Mouse (Mus musculus) CD4-positive helper T cell, adult 2 months (primary cell): ENCODE measurements around the gene Gm17018.

Experiments used
- DNase-seq: peaks from one replicate; pipeline ENCODE4 v3.0.0-alpha.2; 2012; ENCODE audit warnings: low read depth, missing footprints, low spot score

Gene Gm17018

GRCm38 (mm10) chr19:45587509-45588292 is 27.3 kb downstream of the Gm17018 start:
- no peak for DNase-seq

GRCm38 (mm10) chr19:45589761-45590160 is 29.3 kb downstream of the Gm17018 start:
- DNase-seq, result no peak

- DNase-seq, result no peak
Measured at GRCm38 (mm10) chr19:45591704-45592103, 31.3 kb downstream of the Gm17018 start.

- DNase-seq, result no peak
Measured at GRCm38 (mm10) chr19:45592916-45593315, 32.5 kb downstream of the Gm17018 start.

GRCm38 (mm10) chr19:45594079-45594478 is 33.7 kb downstream of the Gm17018 start:
- DNase-seq, result no peak

- DNase-seq, result no peak
Measured at GRCm38 (mm10) chr19:45595481-45595880, 35.1 kb downstream of the Gm17018 start.

GRCm38 (mm10) chr19:45596019-45596418 is 35.6 kb downstream of the Gm17018 start:
- no peak for DNase-seq

GRCm38 (mm10) chr19:45596434-45596833 is 36.0 kb downstream of the Gm17018 start:
- no peak for DNase-seq

GRCm38 (mm10) chr19:45597106-45597505 is 36.7 kb downstream of the Gm17018 start:
- no peak for DNase-seq

- no peak for DNase-seq
Measured at GRCm38 (mm10) chr19:45602606-45603005, 42.2 kb downstream of the Gm17018 start.

GRCm38 (mm10) chr19:45606701-45607100 is 46.3 kb downstream of the Gm17018 start:
- no peak for DNase-seq

- no peak for DNase-seq
Measured at GRCm38 (mm10) chr19:45607479-45607878, 47.1 kb downstream of the Gm17018 start.

- no peak for DNase-seq
Measured at GRCm38 (mm10) chr19:45608648-45609339, 48.4 kb downstream of the Gm17018 start.

GRCm38 (mm10) chr19:45610823-45611222 is 50.4 kb downstream of the Gm17018 start:
- DNase-seq, result no peak

GRCm38 (mm10) chr19:45614375-45614774 is 54.0 kb downstream of the Gm17018 start:
- no peak for DNase-seq

- no peak for DNase-seq
Measured at GRCm38 (mm10) chr19:45614928-45615327, 54.5 kb downstream of the Gm17018 start.

- DNase-seq, result no peak
Measured at GRCm38 (mm10) chr19:45615415-45616213, 55.2 kb downstream of the Gm17018 start.

GRCm38 (mm10) chr19:45616214-45616518 is 55.8 kb downstream of the Gm17018 start:
- no peak for DNase-seq

GRCm38 (mm10) chr19:45616735-45617134 is 56.3 kb downstream of the Gm17018 start:
- DNase-seq, result no peak

GRCm38 (mm10) chr19:45618184-45618583 is 57.8 kb downstream of the Gm17018 start:
- no peak for DNase-seq

- DNase-seq, result no peak
Measured at GRCm38 (mm10) chr19:45619744-45620501, 59.5 kb downstream of the Gm17018 start.

- DNase-seq, result no peak
Measured at GRCm38 (mm10) chr19:45621061-45621460, 60.6 kb downstream of the Gm17018 start.
